Mouse (Mus musculus): ENCODE measurements at regions not wholly inside any gene's neighbourhood (a gene's known extent, or its start where the extent isn't known, plus 50 kb on each side); places are given as distances from the start of the nearest gene placed in this dataset.
A peak's percentile ranks its signal among the peaks of the same experiment; 100 is the strongest.

GRCm38 (mm10) chr13:99111736-99112386 is 72.8 kb upstream of the Zfp366 start:
- TF ChIP-seq CTCF (IDR thresholded peaks at IDR 0.05; ENCODE audit: low read depth): no peak
- TF ChIP-seq EP300 (IDR thresholded peaks at IDR 0.05; ENCODE audit: low read depth): no peak
- Histone ChIP-seq H3K36me3 (replicated peaks; ENCODE audit: control insufficient read depth, insufficient read depth, low read depth) (no peaks in the 10 kb centered on the region), H3K27me3 (ENCODE audit: control insufficient read depth, insufficient read depth, low read length) (no peaks in the 10 kb centered on the region), H3K9ac (replicated peaks) (no peak overlapping the region), H3K4me2 (ENCODE audit: low read depth) (no peak overlapping the region), H3K4me1 (replicated peaks; ENCODE audit: control insufficient read depth in 2 of 2, insufficient read depth in 2 of 2, low read length in 1 of 2) (peaks cover 49 to 60% of the 10 kb centered on the region in 2 experiments), H3K4me3 (ENCODE audit: insufficient read depth in 1 of 2, low read depth in 2 of 2, low read length in 2 of 2) (no peak overlapping the region), H3K9me3 (ENCODE audit: control insufficient read depth, low read length) (no peaks in the 10 kb centered on the region), H3K27ac (no peak overlapping the region)
- DNase-seq (ENCODE audit: low read depth in 3 of 3, low spot score in 3 of 3) (no peak), ATAC-seq (ENCODE audit: insufficient read depth) (peak; percentile 29; the same call in 1 of the 2 replicates)
- WGBS (ENCODE audit: insufficient replicate concordance): 15% methylated on average over 1 of the region's 1 CpGs

- Histone ChIP-seq H3K27me3 (ENCODE audit: control insufficient read depth, insufficient read depth, low read length) (no peaks in the 10 kb centered on the region), H3K4me2 (ENCODE audit: low read depth) (peak overlapping the region; percentile 66), H3K4me1 (replicated peaks; ENCODE audit: control insufficient read depth in 2 of 2, insufficient read depth in 2 of 2, low read length in 1 of 2) (peaks cover 66 to 73% of the 10 kb centered on the region in 2 experiments), H3K36me3 (replicated peaks; ENCODE audit: control insufficient read depth, insufficient read depth, low read depth) (no peaks in the 10 kb centered on the region), H3K27ac (peak overlapping the region; percentile 89), H3K4me3 (ENCODE audit: insufficient read depth in 1 of 2, low read depth in 2 of 2, low read length in 2 of 2) (peak overlapping the region; percentile 14 to 47), H3K9me3 (ENCODE audit: control insufficient read depth, low read length) (no peaks in the 10 kb centered on the region), H3K9ac (replicated peaks) (peak overlapping the region; percentile 66)
- DNase-seq (ENCODE audit: low read depth in 3 of 3, low spot score in 3 of 3) (peak; percentile 88 to 89 (median 88)), ATAC-seq (ENCODE audit: insufficient read depth) (peak; percentile 98)
- WGBS (ENCODE audit: insufficient replicate concordance): 8% methylated on average over 4 of the region's 4 CpGs
- TF ChIP-seq CTCF (IDR thresholded peaks at IDR 0.05; ENCODE audit: low read depth): no peak
- TF ChIP-seq EP300 (IDR thresholded peaks at IDR 0.05; ENCODE audit: low read depth): peak; percentile 96
Measured at GRCm38 (mm10) chr13:99107983-99108382, 76.6 kb upstream of the Zfp366 start.

GRCm38 (mm10) chr13:99102089-99102681 is 82.4 kb upstream of the Zfp366 start:
- TF ChIP-seq CTCF (IDR thresholded peaks at IDR 0.05; ENCODE audit: low read depth): no peak
- no peak for TF ChIP-seq EP300 (IDR thresholded peaks at IDR 0.05; ENCODE audit: low read depth)
- DNase-seq (ENCODE audit: low read depth in 3 of 3, low spot score in 3 of 3) (no peak), ATAC-seq (ENCODE audit: insufficient read depth) (no peak)
- Histone ChIP-seq H3K9me3 (ENCODE audit: control insufficient read depth, low read length) (no peaks in the 10 kb centered on the region), H3K27me3 (ENCODE audit: control insufficient read depth, insufficient read depth, low read length) (no peaks in the 10 kb centered on the region), H3K4me3 (ENCODE audit: insufficient read depth in 1 of 2, low read depth in 2 of 2, low read length in 2 of 2) (no peak overlapping the region), H3K4me1 (replicated peaks; ENCODE audit: control insufficient read depth in 2 of 2, insufficient read depth in 2 of 2, low read length in 1 of 2) (peaks cover 38 to 54% of the 10 kb centered on the region in 2 experiments), H3K9ac (replicated peaks) (no peak overlapping the region), H3K4me2 (ENCODE audit: low read depth) (no peak overlapping the region), H3K27ac (no peak overlapping the region), H3K36me3 (replicated peaks; ENCODE audit: control insufficient read depth, insufficient read depth, low read depth) (no peaks in the 10 kb centered on the region)
- 74% methylated on average over 9 of the region's 9 CpGs for WGBS (ENCODE audit: insufficient replicate concordance)

- Histone ChIP-seq H3K9me3 (ENCODE audit: control insufficient read depth, low read length) (no peaks in the 10 kb centered on the region), H3K4me1 (replicated peaks; ENCODE audit: control insufficient read depth in 2 of 2, insufficient read depth in 2 of 2, low read length in 1 of 2) (peaks cover 23 to 39% of the 10 kb centered on the region in 2 experiments), H3K4me3 (ENCODE audit: insufficient read depth in 1 of 2, low read depth in 2 of 2, low read length in 2 of 2) (peak overlapping the region; percentile 34 to 37), H3K4me2 (ENCODE audit: low read depth) (peak overlapping the region; percentile 62), H3K9ac (replicated peaks) (peak overlapping the region; percentile 35), H3K36me3 (replicated peaks; ENCODE audit: control insufficient read depth, insufficient read depth, low read depth) (no peaks in the 10 kb centered on the region), H3K27ac (no peak overlapping the region; the same call in 1 of the 2 replicates), H3K27me3 (ENCODE audit: control insufficient read depth, insufficient read depth, low read length) (no peaks in the 10 kb centered on the region)
- 26% methylated on average over 25 of the region's 25 CpGs for whole genome bisulfite sequencing (ENCODE audit: insufficient replicate concordance)
- TF ChIP-seq CTCF (IDR thresholded peaks at IDR 0.05; ENCODE audit: low read depth): no peak
- TF ChIP-seq EP300 (IDR thresholded peaks at IDR 0.05; ENCODE audit: low read depth): no peak
- ATAC-seq (ENCODE audit: insufficient read depth) (peak; percentile 73), DNase-seq (ENCODE audit: low read depth in 3 of 3, low spot score in 3 of 3) (peak in 1 of 3 experiments; percentile 57)
Measured at GRCm38 (mm10) chr13:99100430-99101409, 83.9 kb upstream of the Zfp366 start.
